Mouse (Mus musculus) WW6 (cell line): ENCODE results near the gene Tmem221.
A peak's percentile ranks its signal among the peaks of the same experiment; 100 is the strongest.

ENCODE experiments used
- DNase-seq: peaks from one replicate; pipeline ENCODE4 v3.0.0-alpha.2; 2013; ENCODE audit warnings: low read depth, low spot score

Tmem221 gene

GRCm38 (mm10) chr8:71550754-71551153, 7.9 kb downstream of the Tmem221 start:
- DNase-seq: no peak

- no peak for DNase-seq
Observed at GRCm38 (mm10) chr8:71547590-71547989, 11.1 kb downstream of the Tmem221 start.

DNA sequence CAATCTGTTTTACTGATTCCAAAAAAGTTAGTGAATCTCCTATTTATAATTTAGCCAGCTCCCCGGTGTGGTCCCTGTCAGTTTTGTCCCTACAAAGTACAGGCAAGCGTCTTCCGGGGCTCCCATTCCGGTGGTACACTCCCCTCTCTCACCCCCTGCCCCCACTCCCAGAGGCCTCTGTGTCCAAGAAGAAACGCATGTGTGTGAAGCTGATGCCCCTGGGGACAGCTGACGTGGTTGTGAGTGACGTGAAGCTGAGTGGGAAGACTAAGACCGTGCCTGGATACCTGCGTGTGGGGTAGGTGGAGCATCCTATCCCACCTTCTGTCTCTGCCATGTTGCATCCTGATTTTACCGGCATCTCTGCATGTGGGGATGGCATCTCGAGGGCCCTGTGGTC, 13.6 kb downstream of the Tmem221 start:
- DNase-seq: no peak

- no peak for DNase-seq
Observed at GRCm38 (mm10) chr8:71543755-71544154, 14.9 kb downstream of the Tmem221 start.

GRCm38 (mm10) chr8:71542632-71543343, 15.9 kb downstream of the Tmem221 start, which contains the start of gene Mvb12a:
Gene Mvb12a, plus strand, starts transcription at chr8:71542922.
- DNase-seq: peak; percentile 100

DNA sequence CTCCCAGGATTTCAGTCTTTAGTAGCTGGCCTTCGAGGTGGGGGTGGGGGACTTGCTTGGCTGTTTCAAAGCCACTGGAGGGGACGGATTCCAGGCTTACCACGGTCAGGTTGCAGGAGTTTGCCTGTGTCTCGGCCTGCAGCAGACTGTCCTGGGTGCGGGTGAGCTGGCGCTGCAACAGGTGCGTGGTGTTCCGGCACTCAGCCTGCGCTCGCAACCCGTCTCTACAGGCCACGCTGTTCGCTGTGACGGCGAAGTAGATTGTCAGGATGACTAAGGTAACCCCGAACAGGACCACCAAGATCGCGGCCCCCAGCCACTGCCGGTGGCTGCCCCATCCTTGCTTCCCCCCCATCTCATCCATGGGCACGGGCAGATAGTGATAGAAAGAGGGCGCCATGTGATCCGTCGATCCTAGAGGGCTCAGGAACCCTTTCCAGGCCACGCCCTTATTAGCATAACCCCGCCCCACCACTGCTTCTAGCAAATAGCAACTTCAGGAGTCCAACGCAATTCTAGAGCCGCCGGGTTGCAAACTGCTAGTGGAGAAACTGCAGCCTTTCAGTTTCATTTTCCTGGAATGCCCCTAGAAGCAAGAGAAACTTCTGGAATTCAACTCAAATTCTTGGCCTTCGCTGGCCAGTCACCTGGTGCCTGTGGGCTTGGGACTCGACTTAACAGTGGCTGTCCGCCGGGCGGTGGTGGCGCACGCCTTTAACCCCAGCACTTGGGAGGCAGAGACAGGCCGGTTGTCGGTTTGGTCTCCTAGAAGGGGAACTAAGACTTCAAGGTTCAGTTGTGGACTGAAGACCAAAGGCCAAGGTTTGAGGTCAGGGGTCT, 21.4 kb downstream of the Tmem221 start, which contains the start of gene Bst2:
Gene Bst2 (minus strand): TSS at position 429 of the 840 bp plus-strand sequence.
- DNase-seq: peak; percentile 89

- no peak for DNase-seq
Observed at GRCm38 (mm10) chr8:71535663-71536062, 23.0 kb downstream of the Tmem221 start.

DNA sequence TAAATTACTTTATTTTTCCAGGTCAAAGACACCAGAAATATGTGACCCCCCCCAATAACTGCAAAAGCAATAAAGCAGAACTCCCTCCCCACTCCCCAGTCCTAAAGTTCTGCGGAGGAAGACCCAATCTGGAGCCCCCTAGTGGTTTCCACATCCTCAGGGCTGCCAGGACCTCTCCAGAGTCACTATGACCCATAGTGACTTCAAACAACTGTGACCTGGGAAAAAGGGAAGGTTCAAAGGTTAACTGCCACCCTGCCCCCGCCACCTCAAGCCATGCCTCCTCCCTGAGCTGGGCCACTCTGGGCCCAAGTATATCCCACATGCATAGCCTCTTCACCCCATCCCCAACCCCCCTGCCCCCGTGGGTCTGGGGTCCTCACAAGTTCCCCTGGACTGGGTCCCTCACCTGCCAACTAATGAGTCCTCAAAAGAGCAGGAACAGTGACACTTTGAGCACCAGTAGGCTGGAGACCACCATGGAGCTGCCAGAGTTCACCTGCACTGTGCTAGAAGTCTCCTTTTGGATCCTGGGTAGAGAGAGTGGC, 24.3 kb downstream of the Tmem221 start:
- no peak for DNase-seq

GRCm38 (mm10) chr8:71530735-71531467, 27.8 kb downstream of the Tmem221 start:
- peak; percentile 68 for DNase-seq

DNA sequence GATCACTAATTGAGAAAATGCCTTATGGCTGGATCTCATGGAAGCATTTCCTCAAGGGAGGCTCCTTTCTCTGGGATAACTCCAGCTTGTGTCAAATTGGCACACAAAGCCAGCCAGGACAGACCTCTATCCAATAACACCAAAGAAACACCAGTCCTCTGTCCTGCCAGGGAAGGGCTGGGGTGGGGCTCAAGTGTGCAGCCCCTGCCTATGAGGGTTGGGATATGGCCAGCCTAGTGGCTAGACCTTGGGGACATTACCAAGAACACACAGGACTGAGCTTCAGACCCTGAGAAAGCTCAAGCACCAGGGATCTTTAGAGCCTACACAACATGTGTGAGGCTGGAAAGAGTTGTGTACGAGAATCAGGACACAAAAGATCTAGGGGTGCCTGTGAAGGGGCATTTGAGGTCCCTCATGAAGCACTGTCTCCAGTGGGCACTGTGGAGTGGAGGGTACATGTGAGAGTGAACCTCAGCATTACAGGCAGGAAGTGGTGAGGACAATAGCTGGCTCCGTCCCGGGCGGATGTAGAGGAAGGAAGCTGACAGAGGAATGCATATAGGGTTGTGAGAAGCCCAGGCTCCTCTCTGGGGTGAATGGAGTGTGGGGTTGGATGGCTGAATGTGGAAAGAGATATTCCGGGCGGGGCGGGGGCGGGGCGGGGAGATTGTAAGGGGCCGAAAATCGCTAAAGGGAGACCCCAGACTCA, 30.2 kb downstream of the Tmem221 start:
- no peak for DNase-seq

DNA sequence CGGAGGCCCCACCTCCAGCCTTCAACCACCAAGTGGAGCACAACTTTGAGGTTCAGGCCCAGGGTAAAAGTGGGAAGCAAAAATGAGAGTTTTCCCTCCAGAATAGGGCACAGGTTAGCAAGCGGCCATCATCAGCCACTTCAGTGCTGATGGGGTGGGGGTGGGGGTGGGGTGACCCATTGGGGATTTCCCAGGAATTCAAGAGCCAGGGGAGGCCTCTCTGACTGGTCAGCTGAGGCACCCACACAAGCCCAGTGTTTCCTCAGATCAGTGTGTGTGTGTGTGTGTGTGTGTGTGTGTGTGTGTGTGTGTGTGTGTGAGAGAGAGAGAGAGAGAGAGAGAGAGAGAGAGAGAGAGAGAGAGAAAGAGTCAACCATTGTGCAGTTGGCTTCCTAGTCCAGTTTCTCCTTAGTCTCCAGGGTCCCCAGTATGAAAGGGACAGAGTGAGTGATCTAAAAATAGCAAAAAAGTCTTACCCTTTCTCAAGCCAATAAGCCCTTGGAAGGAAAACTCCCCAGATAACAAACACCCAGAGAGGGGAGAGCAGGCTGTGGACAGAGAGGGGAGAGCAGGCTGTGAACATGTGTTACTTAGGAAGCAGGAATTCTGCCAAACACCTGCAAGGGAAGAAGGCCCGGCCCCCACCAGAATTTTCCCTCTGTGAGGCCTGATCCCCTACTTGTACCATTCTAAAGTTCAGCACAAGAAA, 31.4 kb downstream of the Tmem221 start:
- no peak for DNase-seq

GRCm38 (mm10) chr8:71526272-71526671, 32.4 kb downstream of the Tmem221 start:
- DNase-seq: no peak

GRCm38 (mm10) chr8:71525226-71526050, 33.2 kb downstream of the Tmem221 start, which contains the start of gene Ccdc194:
Gene Ccdc194, minus strand, starts transcription at chr8:71525711.
- no peak for DNase-seq

DNA sequence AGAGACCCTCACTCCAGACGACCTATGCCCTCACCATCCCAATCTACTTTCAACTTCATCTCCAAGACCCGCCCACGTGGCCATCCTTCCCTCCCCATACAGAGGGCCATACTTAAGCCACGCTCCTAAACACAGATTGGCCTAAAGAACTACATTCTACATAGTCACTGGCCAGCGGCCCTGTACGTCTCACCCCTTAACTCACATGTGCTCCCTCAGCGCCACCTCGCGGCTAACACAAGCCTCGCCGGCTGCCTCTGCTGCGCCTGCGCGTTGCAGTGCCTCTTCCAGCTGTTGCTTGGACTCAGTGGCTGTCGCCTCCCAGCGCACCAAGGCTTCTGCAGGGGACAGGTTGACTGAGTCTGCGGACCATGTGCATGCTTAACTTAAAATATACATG, 37.0 kb downstream of the Tmem221 start:
- peak; percentile 94 for DNase-seq

GRCm38 (mm10) chr8:71519037-71519825, 39.4 kb downstream of the Tmem221 start:
- DNase-seq: peak; percentile 85

GRCm38 (mm10) chr8:71516786-71517185, 41.9 kb downstream of the Tmem221 start:
- no peak for DNase-seq

- no peak for DNase-seq
Observed at GRCm38 (mm10) chr8:71515043-71515442, 43.6 kb downstream of the Tmem221 start.

DNA sequence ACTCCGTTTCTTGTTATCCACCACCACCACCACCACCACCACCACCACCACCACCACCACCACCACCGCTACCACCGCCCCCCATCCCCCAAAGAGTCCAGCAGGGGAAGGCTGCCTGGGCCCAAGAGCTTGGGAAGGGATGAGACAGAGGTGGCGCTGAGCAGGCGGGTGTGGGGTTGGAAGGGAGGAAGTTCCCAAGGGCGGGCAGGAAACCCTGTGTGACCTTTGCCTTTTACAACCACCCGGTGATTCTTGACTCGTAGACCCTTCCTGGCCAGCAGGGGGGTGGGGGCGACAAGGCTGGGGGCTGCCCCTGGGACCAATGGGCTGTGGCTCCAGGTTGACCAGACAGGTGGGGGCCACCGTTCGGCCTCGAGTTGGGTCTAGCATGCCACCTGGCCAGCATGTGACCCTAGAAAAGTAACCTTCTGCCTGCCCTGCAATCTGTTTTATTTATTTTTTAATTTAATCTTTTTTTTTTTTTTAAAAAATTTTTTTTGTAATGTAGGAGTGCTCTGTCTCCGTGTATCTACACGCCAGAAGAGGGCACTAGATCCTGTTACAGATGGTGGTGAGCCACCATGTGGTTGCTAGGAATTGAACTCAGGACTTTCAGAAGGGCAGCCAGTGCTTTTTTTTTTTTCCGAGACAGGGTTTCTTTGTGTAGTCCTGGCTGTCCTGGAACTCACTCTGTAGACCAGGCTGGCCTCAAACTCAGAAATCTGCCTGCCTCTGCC, 45.5 kb downstream of the Tmem221 start:
- DNase-seq: no peak
